Mouse (Mus musculus) hindbrain, postnatal 0 days (tissue): ENCODE results near the gene Gp5. TPM values are rescaled to one million over a fixed set of nuclear protein-coding genes. Genes with fewer than 3 reads are reported as not detected.

Experiments used
- ATAC-seq: fragments of 200-750 bp; cut with Nextera tagmentation; 2 replicates; pipeline ENCODE4 v1.8.0; 2017; ENCODE audit warnings: mild to moderate bottlenecking, moderate TSS enrichment, moderate library complexity
- DNase-seq: peaks from one replicate; pipeline ENCODE4 v3.0.0-alpha.2; 2015; ENCODE audit warnings: low spot score
- H3K27ac ChIP-seq: fragments of 300-500 bp; sonication (generic); 2 replicates; pipeline ENCODE4 v1.5.1; 2014; ENCODE audit warnings: mild to moderate bottlenecking
- H3K27me3 ChIP-seq: fragments of 300-500 bp; sonication (generic); 2 replicates; pipeline ENCODE4 v1.6.1; 2014; ENCODE audit warnings: low read length, mixed read lengths; ENCODE audit not compliant: insufficient read depth
- H3K36me3 ChIP-seq: fragments of 300-500 bp; sonication (generic); 2 replicates; pipeline ENCODE4 v1.6.1; 2014; ENCODE audit warnings: low read length, mixed read lengths; ENCODE audit not compliant: insufficient read depth
- H3K4me1 ChIP-seq: fragments of 300-500 bp; sonication (generic); 2 replicates; pipeline ENCODE4 v1.6.1; 2014; ENCODE audit warnings: antibody characterized with exemption, low read length, mixed read lengths; ENCODE audit not compliant: insufficient read depth
- H3K4me2 ChIP-seq: fragments of 300-500 bp; sonication (generic); 2 replicates; pipeline ENCODE4 v1.6.1; 2014; ENCODE audit warnings: low read depth, mild to moderate bottlenecking, low read length, moderate library complexity, mixed read lengths
- H3K4me3 ChIP-seq: fragments of 300-500 bp; sonication (generic); 2 replicates; pipeline ENCODE4 v1.5.1; 2014; ENCODE audit warnings: low read length
- H3K9ac ChIP-seq: fragments of 300-500 bp; sonication (generic); replicated peaks from 2 replicates; pipeline ENCODE4 v1.6.1; 2014; ENCODE audit warnings: mild to moderate bottlenecking, low read length, moderate library complexity, mixed read lengths
- H3K9me3 ChIP-seq: fragments of 300-500 bp; sonication (generic); 2 replicates; pipeline ENCODE4 v1.6.1; 2016; ENCODE audit warnings: low read length, mixed read lengths
- CTCF ChIP-seq: IDR thresholded peaks from 2 replicates; pipeline ENCODE4 v1.5.1; 2016; ENCODE audit warnings: antibody characterized with exemption, control low read depth, low read depth
- WGBS: fragments of 180-500 bp; shearing (Covaris S2); extraction: QIAGEN DNeasy Blood & Tissue Kit; methylation state at CpG from one replicate; pipeline ENCODE4 v1.1.7; 2014; 5-methylcytosine and 5-hydroxymethylcytosine counted together
- polyA plus RNA-seq: library from polyadenylated mRNA; unstranded; fragments of >200 nt; fragmentation: Nextera tagmentation; extraction: Ambion mirVana; gene quantifications from 2 replicates; pipeline ENCODE4 v1.2.1, GENCODE M21; 2015
- total RNA-seq: library from RNA; depleted of rRNA; stranded (reverse); fragments of >200 nt; gene quantifications from 2 replicates; pipeline ENCODE4 v1.2.3, GENCODE M21; 2014

Gp5 gene
- total and polyA plus RNA-seq, 2 experiments from 2014 or later = 0.58 to 1.0 TPM

DNA sequence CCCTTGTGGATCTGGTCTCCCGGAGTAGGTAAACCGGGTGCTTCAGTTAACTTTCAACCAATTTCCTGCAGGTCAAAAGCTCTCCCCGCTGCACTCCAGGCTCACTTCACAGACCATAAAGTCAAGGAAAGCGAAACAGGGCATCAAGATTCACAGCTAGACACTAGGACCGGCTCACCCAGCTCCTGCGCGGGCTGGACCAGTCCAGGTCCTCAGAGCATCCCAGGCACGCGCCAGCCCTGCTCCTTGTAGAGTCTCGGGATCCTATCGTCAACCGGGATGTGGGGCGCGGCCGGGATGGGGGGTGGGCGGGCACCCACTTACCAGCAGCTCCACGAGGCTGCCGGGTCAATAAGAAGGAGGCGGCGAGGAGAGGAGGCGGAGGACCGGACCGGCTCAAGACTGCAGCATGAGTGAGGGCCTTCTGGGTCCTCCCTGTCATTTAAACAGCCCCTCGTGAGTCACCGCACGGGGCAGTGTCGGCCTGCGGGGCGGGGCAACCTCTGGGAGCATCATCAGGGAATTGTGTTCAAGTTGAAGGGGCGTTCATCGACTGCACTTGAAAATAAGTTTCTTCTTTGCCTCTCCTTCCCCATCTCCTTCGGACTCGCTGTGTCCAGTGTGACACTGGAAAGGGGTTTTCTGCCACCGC is 27.6 kb downstream of the Gp5 start, which contains the start of gene Lrrc15:
Gene Lrrc15, minus strand, starts transcription at position 413 of the 652 bp plus-strand sequence.
- H3K4me1 ChIP-seq = no peaks in the 10 kb centered on the region; the same call in 1 of the 2 replicates
- H3K27me3 ChIP-seq = peaks cover 9% of the 10 kb centered on the region; the same call in 1 of the 2 replicates
- DNase-seq (no peak), ATAC-seq (0 out of 2 replicates have a peak, but pooled peaks have one; percentile 22)
- no peaks in the 10 kb centered on the region for H3K36me3 ChIP-seq
- H3K9me3 ChIP-seq = no peaks in the 10 kb centered on the region
- 0 out of 2 replicates have a peak within 1 kb of the TSS, but pooled peaks have one; percentile 7 for H3K9ac ChIP-seq
- 7% methylated on average over 33 of the region's 34 CpGs for WGBS
- no peak within 1 kb of the TSS for H3K27ac ChIP-seq
- peak within 1 kb of the TSS; percentile 46 for H3K4me2 ChIP-seq
- TF ChIP-seq CTCF = peak; percentile 34; the same call in 1 of the 2 replicates
- peak within 1 kb of the TSS; percentile 21 for H3K4me3 ChIP-seq

DNA sequence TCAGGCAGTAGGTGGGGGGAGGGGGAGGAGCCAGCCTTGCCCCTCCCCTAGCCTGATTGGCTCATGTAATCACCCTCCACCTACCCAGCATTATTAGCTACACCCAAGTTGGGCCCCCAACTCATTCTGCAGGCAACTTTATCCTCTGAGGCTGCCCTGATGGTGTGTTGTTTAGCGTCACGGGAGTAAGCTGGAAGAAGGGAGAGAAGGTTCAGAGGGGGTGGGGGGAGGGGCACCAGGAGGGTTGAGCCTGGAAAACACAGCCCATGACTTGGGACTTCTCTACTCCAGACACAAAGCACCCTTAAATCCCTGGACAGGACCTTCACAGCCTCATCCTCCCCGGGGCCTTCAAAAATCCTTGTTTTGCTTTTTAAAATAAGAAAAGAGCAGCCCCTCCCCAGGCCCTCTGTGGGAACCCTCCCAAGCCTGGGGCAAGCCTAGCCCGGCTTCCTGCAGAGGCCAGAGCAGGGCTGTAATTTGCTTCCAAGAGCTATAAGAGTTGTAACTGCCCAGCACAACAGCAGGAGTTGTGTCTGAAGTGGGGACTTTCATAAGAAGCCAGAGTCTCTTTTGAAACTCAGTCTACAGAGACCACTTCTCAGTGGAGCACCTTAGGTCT is 29.8 kb downstream of the Gp5 start:
- no peaks in the 10 kb centered on the region for H3K36me3 ChIP-seq
- no peak for TF ChIP-seq CTCF
- ATAC-seq (no peak), DNase-seq (no peak)
- H3K27me3 ChIP-seq = peaks cover 9% of the 10 kb centered on the region; the same call in 1 of the 2 replicates
- no peaks in the 10 kb centered on the region; the same call in 1 of the 2 replicates for H3K4me1 ChIP-seq
- no peak overlapping the region for H3K27ac ChIP-seq
- H3K9me3 ChIP-seq = no peaks in the 10 kb centered on the region
- H3K4me3 ChIP-seq = no peak overlapping the region
- H3K9ac ChIP-seq = no peak overlapping the region
- H3K4me2 ChIP-seq = no peak overlapping the region
- 10% methylated on average over 4 of the region's 4 CpGs for WGBS

DNA sequence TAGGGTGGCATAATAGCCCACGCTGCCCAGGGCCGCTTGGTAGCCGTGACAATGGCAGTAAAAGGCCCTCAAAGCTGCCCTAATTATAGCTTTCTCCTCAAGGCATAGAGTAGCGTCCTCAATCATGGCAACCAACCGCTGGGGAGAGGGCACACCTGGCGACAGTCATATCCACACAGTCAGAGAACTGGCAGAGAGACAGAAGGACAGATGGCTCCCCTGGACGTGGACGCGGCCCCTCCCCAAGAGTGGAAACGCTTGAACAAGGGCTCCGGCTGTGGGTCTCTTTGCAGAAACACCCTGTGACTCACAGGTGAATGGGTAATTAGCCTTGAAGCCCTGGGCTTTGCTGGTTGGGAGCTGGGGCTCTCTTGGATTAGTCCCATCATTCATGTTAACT is 32.2 kb downstream of the Gp5 start:
- H3K36me3 ChIP-seq = no peaks in the 10 kb centered on the region
- H3K27me3 ChIP-seq = peaks cover 9% of the 10 kb centered on the region; the same call in 1 of the 2 replicates
- TF ChIP-seq CTCF = no peak
- H3K9ac ChIP-seq = no peak overlapping the region
- no peak overlapping the region for H3K4me3 ChIP-seq
- H3K4me1 ChIP-seq = no peaks in the 10 kb centered on the region; the same call in 1 of the 2 replicates
- WGBS = 62% methylated on average over 11 of the region's 11 CpGs
- DNase-seq (no peak), ATAC-seq (no peak)
- H3K27ac ChIP-seq = no peak overlapping the region
- no peaks in the 10 kb centered on the region for H3K9me3 ChIP-seq
- no peak overlapping the region for H3K4me2 ChIP-seq

DNA sequence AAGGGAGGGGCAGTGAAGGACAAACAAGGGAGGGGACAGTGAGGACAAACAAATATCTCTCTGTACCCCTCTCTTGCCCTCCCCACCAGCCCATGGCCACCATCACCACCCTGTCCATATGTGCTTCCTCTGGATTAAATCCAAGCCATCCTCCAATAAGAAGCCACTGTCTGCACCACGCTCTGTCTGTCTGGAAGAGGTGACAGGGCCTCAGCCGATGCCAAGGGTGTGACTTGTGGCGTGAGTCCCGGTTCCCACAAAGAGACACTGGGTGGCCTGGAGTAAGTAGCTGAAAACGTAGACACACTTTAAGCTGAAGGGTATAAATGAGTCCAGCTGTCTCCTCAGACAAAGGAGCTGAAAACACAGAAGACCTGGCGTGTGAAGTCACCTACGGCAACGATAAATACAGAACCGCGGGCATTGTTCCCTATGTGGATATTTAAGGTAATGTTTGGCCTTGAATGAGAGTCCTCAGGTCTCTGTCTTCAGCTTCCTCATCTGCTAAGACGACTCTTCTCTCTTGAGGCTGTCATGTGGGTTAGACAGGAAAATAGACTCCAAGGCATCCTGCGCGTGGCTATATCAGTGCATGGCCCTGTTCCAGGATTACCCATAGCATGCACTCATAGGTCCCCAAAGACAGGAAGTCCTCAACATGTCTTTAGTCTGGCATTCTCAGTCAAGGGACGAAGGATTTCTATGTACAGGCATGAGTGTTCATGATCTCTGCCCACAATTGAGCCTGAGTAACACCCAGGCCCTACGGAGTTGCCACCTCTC is 34.8 kb downstream of the Gp5 start:
- H3K27ac ChIP-seq = no peak overlapping the region
- no peaks in the 10 kb centered on the region for H3K9me3 ChIP-seq
- H3K36me3 ChIP-seq = no peaks in the 10 kb centered on the region
- no peaks in the 10 kb centered on the region for H3K27me3 ChIP-seq
- 0 out of 2 replicates have a peak, but pooled peaks have one; percentile 28 for ATAC-seq
- no peak overlapping the region for H3K4me2 ChIP-seq
- peaks cover 9% of the 10 kb centered on the region; the same call in 1 of the 2 replicates for H3K4me1 ChIP-seq
- DNase-seq = no peak
- H3K9ac ChIP-seq = no peak overlapping the region
- no peak overlapping the region for H3K4me3 ChIP-seq
- WGBS = 61% methylated on average over 15 of the region's 15 CpGs
- TF ChIP-seq CTCF = no peak

DNA sequence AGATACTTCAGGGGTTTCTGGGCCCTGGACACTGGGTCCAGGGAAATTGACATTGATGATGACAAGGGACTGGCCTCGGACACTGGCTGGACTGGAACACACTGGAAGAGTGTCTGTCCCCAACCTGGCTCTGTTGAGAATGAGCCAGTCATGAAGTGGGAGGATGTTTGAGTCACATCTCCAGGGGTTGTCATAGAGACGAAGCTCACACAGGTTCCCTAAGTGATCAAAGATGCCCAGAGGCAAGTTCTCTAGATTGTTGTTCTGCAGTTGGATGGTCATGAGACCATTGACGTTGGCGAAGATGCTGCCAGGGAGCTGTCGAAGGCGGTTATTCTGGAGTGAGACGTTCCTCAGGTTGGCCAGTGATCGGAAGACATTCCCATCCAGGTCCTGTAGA is 37.5 kb downstream of the Gp5 start:
- ATAC-seq (no peak), DNase-seq (no peak)
- no peak overlapping the region for H3K4me2 ChIP-seq
- no peaks in the 10 kb centered on the region for H3K9me3 ChIP-seq
- H3K27me3 ChIP-seq = no peaks in the 10 kb centered on the region
- peaks cover 9% of the 10 kb centered on the region; the same call in 1 of the 2 replicates for H3K4me1 ChIP-seq
- no peak overlapping the region for H3K27ac ChIP-seq
- H3K36me3 ChIP-seq = no peaks in the 10 kb centered on the region
- WGBS = 93% methylated on average over 8 of the region's 8 CpGs
- no peak overlapping the region for H3K4me3 ChIP-seq
- no peak for TF ChIP-seq CTCF
- no peak overlapping the region for H3K9ac ChIP-seq

DNA sequence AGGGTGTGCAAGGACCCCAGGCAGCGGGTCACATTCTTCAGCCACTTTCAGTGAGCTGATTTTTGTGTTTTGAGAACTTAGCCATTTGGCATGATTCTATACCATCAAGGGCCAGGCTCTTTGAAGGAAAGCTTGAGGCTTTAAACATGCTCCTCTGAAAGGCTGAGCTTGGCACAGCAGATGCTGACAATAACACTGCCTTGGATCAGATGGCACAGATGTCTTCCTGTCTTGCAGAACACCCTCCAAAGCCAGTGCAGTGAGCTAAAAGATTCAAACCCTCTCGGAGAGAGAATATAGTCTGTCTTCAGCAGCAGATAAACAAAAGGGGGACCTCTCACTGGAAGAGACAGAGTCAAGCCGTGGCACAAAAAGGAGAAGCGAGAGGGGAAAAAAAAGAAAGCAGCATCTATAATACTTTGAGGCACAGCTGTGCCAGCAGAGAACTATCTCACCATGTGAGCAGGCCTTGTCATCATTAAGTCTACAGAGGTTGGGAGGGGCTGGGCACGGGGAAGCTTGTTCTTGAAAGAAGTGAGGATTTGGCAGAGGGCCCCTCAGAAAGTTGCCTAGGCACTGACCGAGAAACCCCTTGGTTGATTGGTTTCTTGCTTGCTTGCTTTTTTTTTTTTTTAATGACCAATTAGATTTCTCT is 38.5 kb downstream of the Gp5 start:
- no peak overlapping the region for H3K9ac ChIP-seq
- no peaks in the 10 kb centered on the region for H3K27me3 ChIP-seq
- peaks cover 9% of the 10 kb centered on the region; the same call in 1 of the 2 replicates for H3K4me1 ChIP-seq
- no peaks in the 10 kb centered on the region for H3K9me3 ChIP-seq
- DNase-seq (peak; percentile 53), ATAC-seq (0 out of 2 replicates have a peak, but pooled peaks have one; percentile 21)
- H3K4me3 ChIP-seq = no peak overlapping the region
- no peak overlapping the region for H3K4me2 ChIP-seq
- H3K27ac ChIP-seq = peak overlapping the region; percentile 17; the same call in 1 of the 2 replicates
- H3K36me3 ChIP-seq = no peaks in the 10 kb centered on the region
- 32% methylated on average over 6 of the region's 6 CpGs for WGBS
- TF ChIP-seq CTCF = no peak
